Mouse (Mus musculus) MEL (cell line): ENCODE measurements around the gene Cemip2. TPM values are rescaled to one million over a fixed set of nuclear protein-coding genes. Genes with fewer than 3 reads are reported as not detected.

Experiments used
- DNase-seq: peaks from one replicate; pipeline ENCODE4 v3.0.0; 2011; ENCODE audit warnings: low read depth, low spot score
- H3K27ac ChIP-seq: 2 replicates; pipeline ENCODE4 v1.5.1; 2012; ENCODE audit warnings: low read depth, mild to moderate bottlenecking, control low read depth, low read length, moderate library complexity; ENCODE audit not compliant: control insufficient read depth
- H3K27me3 ChIP-seq, 2 experiments: fragments of 150-350 bp in 1 of 2; sonication (generic) in 1 of 2; 2 replicates each; pipeline ENCODE4 v1.6.1; 2012; ENCODE audit warnings: low read length in 2 of 2, mild to moderate bottlenecking in 2 of 2, improper control_type of control experiment in 1 of 2, moderate library complexity in 1 of 2; ENCODE audit not compliant: insufficient read depth in 2 of 2, control insufficient read depth in 1 of 2
- H3K36me3 ChIP-seq, 2 experiments: 2 replicates each; pipeline ENCODE4 v1.6.1; 2012 to 2014; ENCODE audit warnings: low read length in 2 of 2, improper control_type of control experiment in 1 of 2, inconsistent platforms in 1 of 2, mild to moderate bottlenecking in 1 of 2; ENCODE audit not compliant: insufficient read depth in 2 of 2, control insufficient read depth in 1 of 2
- H3K4me1 ChIP-seq, 2 experiments: fragments of 150-350 bp in 1 of 2; sonication (generic) in 1 of 2; 2 replicates each; pipeline ENCODE4 v1.6.1; 2012; ENCODE audit warnings: low read length in 2 of 2, improper control_type of control experiment in 1 of 2, mild to moderate bottlenecking in 1 of 2; ENCODE audit not compliant: insufficient read depth in 2 of 2, control insufficient read depth in 1 of 2
- H3K4me3 ChIP-seq, 2 experiments: fragments of 150-350 bp in 1 of 2; sonication (generic) in 1 of 2; 2 replicates each; pipeline ENCODE4 v1.5.1; 2012; ENCODE audit warnings: low read depth in 2 of 2, low read length in 2 of 2, mild to moderate bottlenecking in 2 of 2, moderate library complexity in 2 of 2, control low read depth in 1 of 2, improper control_type of control experiment in 1 of 2; ENCODE audit not compliant: control insufficient read depth in 1 of 2, insufficient read depth in 1 of 2
- H3K79me2 ChIP-seq: 2 replicates; pipeline ENCODE4 v1.6.1; 2012; ENCODE audit warnings: mild to moderate bottlenecking, low read length, moderate library complexity; ENCODE audit not compliant: control insufficient read depth, poor library complexity, insufficient read depth
- H3K9ac ChIP-seq: 2 replicates; pipeline ENCODE4 v1.6.1; 2012; ENCODE audit warnings: low read depth, mild to moderate bottlenecking, control low read depth, low read length, moderate library complexity; ENCODE audit not compliant: control insufficient read depth, poor library complexity, severe bottlenecking
- H3K9me3 ChIP-seq: fragments of 150-350 bp; sonication (generic); replicated peaks from 2 replicates; pipeline ENCODE4 v1.6.1; 2012; ENCODE audit warnings: mild to moderate bottlenecking, low read length, improper control_type of control experiment, moderate library complexity; ENCODE audit not compliant: insufficient read depth
- BHLHE40 ChIP-seq: IDR thresholded peaks from 2 replicates; pipeline ENCODE4 v1.6.1; 2012; ENCODE audit warnings: low read depth, mild to moderate bottlenecking, inconsistent platforms, low read length, improper control_type of control experiment, borderline replicate concordance
- CHD1 ChIP-seq: IDR thresholded peaks from 2 replicates; pipeline ENCODE4 v1.6.1; 2012; ENCODE audit warnings: low read depth, mild to moderate bottlenecking, inconsistent platforms, low read length, improper control_type of control experiment
- CHD2 ChIP-seq: IDR thresholded peaks from 2 replicates; pipeline ENCODE4 v1.6.1; 2011; ENCODE audit warnings: low read length, improper control_type of control experiment
- CTCF ChIP-seq, 3 experiments: IDR thresholded peaks in 2 of 3; conservative IDR thresholded peaks in 1 of 3; 2 replicates each; pipeline ENCODE4 v1.5.1; 2011 to 2012; ENCODE audit warnings: low read length in 3 of 3, low read depth in 2 of 3, mild to moderate bottlenecking in 2 of 3, improper control_type of control experiment in 1 of 3, inconsistent platforms in 1 of 3, mixed read lengths in 1 of 3, moderate library complexity in 1 of 3; ENCODE audit not compliant: control insufficient read depth in 1 of 3, insufficient read depth in 1 of 3, poor library complexity in 1 of 3, severe bottlenecking in 1 of 3
- E2F4 ChIP-seq: IDR thresholded peaks from 2 replicates; pipeline ENCODE4 v1.6.1; 2011; ENCODE audit warnings: low read depth, low read length, improper control_type of control experiment, borderline replicate concordance
- ELF1 ChIP-seq: IDR thresholded peaks from 2 replicates; pipeline ENCODE4 v1.6.1; 2014; ENCODE audit warnings: low read depth, mild to moderate bottlenecking, inconsistent platforms, low read length, improper control_type of control experiment, moderate library complexity
- EP300 ChIP-seq, 2 experiments: IDR thresholded peaks; 2 replicates each; pipeline ENCODE4 v1.6.1; 2011; ENCODE audit warnings: improper control_type of control experiment in 2 of 2, low read length in 2 of 2, low read depth in 1 of 2, mild to moderate bottlenecking in 1 of 2
- ETS1 ChIP-seq: IDR thresholded peaks from 2 replicates; pipeline ENCODE4 v1.6.1; 2012; ENCODE audit warnings: low read depth, mild to moderate bottlenecking, inconsistent platforms, low read length, improper control_type of control experiment, moderate library complexity
- GABPA ChIP-seq: IDR thresholded peaks from 2 replicates; pipeline ENCODE4 v1.6.1; 2012; ENCODE audit warnings: low read depth, mild to moderate bottlenecking, inconsistent platforms, low read length, improper control_type of control experiment, moderate library complexity
- GATA1 ChIP-seq: IDR thresholded peaks from 2 replicates; pipeline ENCODE4 v1.6.1; 2011; ENCODE audit warnings: low read depth, low read length, improper control_type of control experiment
- HCFC1 ChIP-seq: IDR thresholded peaks from 2 replicates; pipeline ENCODE4 v1.6.1; 2012; ENCODE audit warnings: low read depth, mild to moderate bottlenecking, inconsistent platforms, low read length, improper control_type of control experiment, moderate library complexity
- JUND ChIP-seq: IDR thresholded peaks from 2 replicates; pipeline ENCODE4 v1.6.1; 2011; ENCODE audit warnings: low read depth, mild to moderate bottlenecking, improper control_type of control experiment, low read length
- KAT2A ChIP-seq: conservative IDR thresholded peaks from 2 replicates; pipeline ENCODE4 v1.6.1; 2012; ENCODE audit warnings: low read depth, low read length, improper control_type of control experiment, inconsistent platforms
- MAX ChIP-seq: IDR thresholded peaks from 2 replicates; pipeline ENCODE4 v1.6.1; 2011; ENCODE audit warnings: low read length, improper control_type of control experiment
- MEF2A ChIP-seq: IDR thresholded peaks from 2 replicates; pipeline ENCODE4 v1.6.1; 2014; ENCODE audit warnings: low read depth, mild to moderate bottlenecking, inconsistent platforms, low read length, improper control_type of control experiment; ENCODE audit not compliant: poor library complexity, insufficient replicate concordance, severe bottlenecking; ENCODE audit errors: extremely low read depth
- MXI1 ChIP-seq: IDR thresholded peaks from 2 replicates; pipeline ENCODE4 v1.6.1; 2011; ENCODE audit warnings: mild to moderate bottlenecking, low read depth, low read length, improper control_type of control experiment
- MYB ChIP-seq: IDR thresholded peaks from 2 replicates; pipeline ENCODE4 v1.6.1; 2011; ENCODE audit warnings: mild to moderate bottlenecking, low read depth, low read length, improper control_type of control experiment
- MYC ChIP-seq: IDR thresholded peaks from 2 replicates; pipeline ENCODE4 v1.6.1; 2011; ENCODE audit warnings: low read depth, mild to moderate bottlenecking, low read length, improper control_type of control experiment, moderate library complexity
- NELFE ChIP-seq: IDR thresholded peaks from 2 replicates; pipeline ENCODE4 v1.6.1; 2011; ENCODE audit warnings: low read depth, low read length, improper control_type of control experiment
- NRF1 ChIP-seq: IDR thresholded peaks from 2 replicates; pipeline ENCODE4 v1.6.1; 2014; ENCODE audit warnings: low read depth, mild to moderate bottlenecking, inconsistent platforms, low read length, improper control_type of control experiment, moderate library complexity; ENCODE audit not compliant: poor library complexity, insufficient read depth, severe bottlenecking
- POLR2A ChIP-seq, 2 experiments: IDR thresholded peaks; 2 replicates each; pipeline ENCODE4 v1.6.1; 2011 to 2012; ENCODE audit warnings: low read length in 2 of 2, mild to moderate bottlenecking in 2 of 2, control low read depth in 1 of 2, improper control_type of control experiment in 1 of 2, low read depth in 1 of 2, moderate library complexity in 1 of 2; ENCODE audit not compliant: control insufficient read depth in 1 of 2, insufficient read depth in 1 of 2, poor library complexity in 1 of 2
- POLR2AphosphoS2 ChIP-seq: IDR thresholded peaks from 2 replicates; pipeline ENCODE4 v1.6.1; 2011; ENCODE audit warnings: low read length, improper control_type of control experiment
- POLR2AphosphoS5 ChIP-seq: IDR thresholded peaks from 2 replicates; pipeline ENCODE4 v1.6.1; 2012; ENCODE audit warnings: low read depth, borderline replicate concordance, mild to moderate bottlenecking, inconsistent platforms, low read length, moderate library complexity, mixed read lengths
- RAD21 ChIP-seq: IDR thresholded peaks from 2 replicates; pipeline ENCODE4 v1.6.1; 2011; ENCODE audit warnings: mild to moderate bottlenecking, low read depth, low read length, improper control_type of control experiment
- RCOR1 ChIP-seq: IDR thresholded peaks from 2 replicates; pipeline ENCODE4 v1.6.1; 2012; ENCODE audit warnings: low read depth, mild to moderate bottlenecking, inconsistent platforms, low read length, improper control_type of control experiment
- SIN3A ChIP-seq: IDR thresholded peaks from 2 replicates; pipeline ENCODE4 v1.6.1; 2012; ENCODE audit warnings: low read length, improper control_type of control experiment, inconsistent platforms
- SMC3 ChIP-seq: IDR thresholded peaks from 2 replicates; pipeline ENCODE4 v1.6.1; 2011; ENCODE audit warnings: low read depth, low read length, improper control_type of control experiment
- TAL1 ChIP-seq: IDR thresholded peaks from 2 replicates; pipeline ENCODE4 v1.6.1; 2012; ENCODE audit warnings: mild to moderate bottlenecking, inconsistent platforms, low read length, moderate library complexity, mixed read lengths
- TBP ChIP-seq: IDR thresholded peaks from 2 replicates; pipeline ENCODE4 v1.8.0; 2011; ENCODE audit warnings: low read depth, low read length, improper control_type of control experiment
- TCF12 ChIP-seq: IDR thresholded peaks from 2 replicates; pipeline ENCODE4 v1.6.1; 2014; ENCODE audit warnings: low read depth, mild to moderate bottlenecking, inconsistent platforms, low read length, improper control_type of control experiment, moderate library complexity
- UBTF ChIP-seq: IDR thresholded peaks from 2 replicates; pipeline ENCODE4 v1.6.1; 2012; ENCODE audit warnings: low read depth, mild to moderate bottlenecking, inconsistent platforms, low read length, improper control_type of control experiment, moderate library complexity, borderline replicate concordance; ENCODE audit not compliant: insufficient read depth
- USF1 ChIP-seq: IDR thresholded peaks from 2 replicates; pipeline ENCODE4 v1.6.1; 2014; ENCODE audit warnings: low read depth, mild to moderate bottlenecking, inconsistent platforms, low read length, improper control_type of control experiment, moderate library complexity
- USF2 ChIP-seq, 2 experiments: IDR thresholded peaks; 2 replicates each; pipeline ENCODE4 v1.6.1; 2011 to 2012; ENCODE audit warnings: improper control_type of control experiment in 2 of 2, low read length in 2 of 2, borderline replicate concordance in 1 of 2, inconsistent platforms in 1 of 2, low read depth in 1 of 2, mild to moderate bottlenecking in 1 of 2; ENCODE audit not compliant: insufficient read depth in 1 of 2
- ZC3H11A ChIP-seq: IDR thresholded peaks from 2 replicates; pipeline ENCODE4 v1.6.1; 2012; ENCODE audit warnings: low read depth, mild to moderate bottlenecking, inconsistent platforms, low read length, improper control_type of control experiment
- ZKSCAN1 ChIP-seq: IDR thresholded peaks from 2 replicates; pipeline ENCODE4 v1.6.1; 2012; ENCODE audit warnings: low read depth, mild to moderate bottlenecking, inconsistent platforms, low read length, improper control_type of control experiment, moderate library complexity
- polyA plus RNA-seq, 2 experiments: library from polyadenylated mRNA; stranded (reverse) in 1 of 2; unstranded in 1 of 2; fragments of >175 nt in 1 of 2; fragments of >200 nt in 1 of 2; gene quantifications; 2 replicates each; pipeline versions ENCODE4 v1.2.1 to v1.2.4; 2012; ENCODE audit warnings: low replicate concordance in 2 of 2, low read depth in 1 of 2; ENCODE audit not compliant: insufficient read length in 2 of 2, insufficient read depth in 1 of 2, missing spikeins in 1 of 2
- total RNA-seq: library from RNA; depleted of rRNA; stranded (reverse); fragments of 300-350 nt; gene quantifications from 2 replicates; pipeline ENCODE4 v1.2.3, GENCODE M21; 2012

Cemip2 gene
- total and polyA plus RNA-seq, 3 experiments, result 5.0 to 5.9 TPM; not detected in 1

GRCm38 (mm10) chr19:21865242-21866055, 87.3 kb downstream of the Cemip2 start:
- Histone ChIP-seq H3K27me3 (no peaks in the 10 kb centered on the region), H3K9me3 (no peaks in the 10 kb centered on the region), H3K9ac (peak overlapping the region; percentile 45), H3K4me3 (peak overlapping the region; percentile 48 to 57), H3K79me2 (no peaks in the 10 kb centered on the region), H3K4me1 (peaks cover 24 to 28% of the 10 kb centered on the region in 2 experiments), H3K27ac (peak overlapping the region; percentile 92), H3K36me3 (peaks cover 0 to 32% of the 10 kb centered on the region in 2 experiments; a peak in 2 of 4 replicates)
- peak; percentile 82 for DNase-seq
- TF ChIP-seq RAD21 (no peak), KAT2A (no peak), GATA1 (peak; percentile 83), MYC (0 out of 2 replicates have a peak, but pooled peaks have one; percentile 46), HCFC1 (no peak; the same call in 1 of the 2 replicates), JUND (no peak), ZC3H11A (no peak), USF2 (IDR thresholded peaks at IDR 0.05; ENCODE audit: borderline replicate concordance in 1 of 2, insufficient read depth in 1 of 2, low read depth in 1 of 2, low read length in 2 of 2) (no peak), ELF1 (no peak), MEF2A (no peak), MYB (peak; percentile 59; the same call in 1 of the 2 replicates), TBP (0 out of 2 replicates have a peak, but pooled peaks have one; percentile 22), TAL1 (no peak), E2F4 (no peak), UBTF (no peak), MAX (no peak; the same call in 1 of the 2 replicates), POLR2AphosphoS5 (no peak), USF1 (no peak), TCF12 (no peak; the same call in 1 of the 2 replicates), SIN3A (no peak), POLR2AphosphoS2 (no peak), CHD2 (no peak), MXI1 (peak; percentile 52), CHD1 (no peak), EP300 (IDR thresholded peaks at IDR 0.05; ENCODE audit: low read depth in 1 of 2, low read length in 2 of 2) (peak; percentile 67 to 70), GABPA (no peak), POLR2A (IDR thresholded peaks at IDR 0.05; ENCODE audit: control insufficient read depth in 1 of 2, insufficient read depth in 1 of 2, low read depth in 1 of 2, low read length in 2 of 2, poor library complexity in 1 of 2) (no peak), BHLHE40 (peak; percentile 82), ZKSCAN1 (no peak), SMC3 (no peak), NRF1 (no peak), ETS1 (peak; percentile 63), CTCF (IDR thresholded peaks at IDR 0.05 in 2 of 3, conservative IDR thresholded peaks at IDR 0.05 in 1 of 3; ENCODE audit: control insufficient read depth in 1 of 3, insufficient read depth in 1 of 3, low read depth in 2 of 3, low read length in 3 of 3, poor library complexity in 1 of 3, severe bottlenecking in 1 of 3) (no peak), NELFE (no peak), RCOR1 (peak; percentile 71)
